Mouse (Mus musculus) erythroid progenitor cell, adult 5-6 weeks (primary cell): ENCODE measurements around the gene 1700016K19Rik. TPM values are rescaled to one million over a fixed set of nuclear protein-coding genes. Genes with fewer than 3 reads are reported as not detected.
"Not testable (repeated sequence)": the region's sequence is repeated elsewhere in the genome, so short reads cannot be mapped to it uniquely, and the experiment has no call there.

Experiments
- ATAC-seq: replicated peaks from 2 replicates; pipeline ENCODE4 v1.8.0; 2016; ENCODE audit warnings: moderate number of reproducible peaks, mild to moderate bottlenecking, moderate TSS enrichment, inconsistent platforms; ENCODE audit not compliant: poor library complexity, low FRiP score, severe bottlenecking
- total RNA-seq, 2 experiments: library from RNA; stranded (forward) in 1 of 2; stranded (reverse) in 1 of 2; fragments of 150-400 nt in 1 of 2; fragments of 186-747, 209-891 nt in 1 of 2; gene quantifications; 2 replicates each; pipeline versions ENCODE4 v1.2.3 to v1.2.4; 2015 to 2017; ENCODE audit warnings: low replicate concordance in 2 of 2

1700016K19Rik gene
- total RNA-seq, 2 experiments from 2014 or later: not detected

DNA sequence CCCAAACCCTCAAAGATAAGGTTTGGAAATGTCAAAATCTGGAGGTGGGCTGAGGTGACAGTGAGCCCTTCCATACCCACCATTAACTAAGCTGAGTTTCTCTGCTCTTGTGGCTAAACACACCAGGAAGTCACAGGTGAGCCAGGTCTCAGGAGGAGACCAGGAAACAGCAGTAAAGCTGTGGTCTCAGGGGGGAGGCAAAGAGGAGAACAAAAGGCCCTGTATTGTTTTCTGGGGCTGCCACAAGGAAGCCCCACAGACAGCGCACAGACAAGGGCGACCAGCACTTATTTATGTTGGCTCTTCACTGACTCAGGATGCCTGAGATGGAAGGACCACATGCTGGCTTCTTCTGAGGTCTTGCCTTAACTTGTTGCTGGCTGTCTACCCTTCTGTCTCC is 19.3 kb upstream of the 1700016K19Rik start:
- no peak for ATAC-seq

DNA sequence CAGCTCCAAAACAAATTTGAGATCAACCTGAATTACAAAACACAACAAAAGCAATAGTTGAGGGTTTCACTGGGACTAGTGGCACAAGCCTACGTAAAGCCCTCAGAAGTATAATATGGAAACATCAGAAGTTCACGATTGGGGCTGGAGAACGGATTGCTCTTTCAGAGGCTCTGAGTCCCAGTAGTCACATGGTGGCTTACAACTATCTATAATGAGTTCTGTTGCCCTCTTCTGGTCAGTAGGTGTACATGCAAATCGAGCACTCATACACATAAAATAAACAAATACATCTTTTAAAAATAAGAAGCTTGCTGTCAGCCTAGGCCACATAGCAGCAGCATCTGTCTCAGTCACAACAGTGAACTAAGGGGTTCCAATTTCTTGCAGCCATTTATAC is 16.5 kb upstream of the 1700016K19Rik start:
- ATAC-seq: peak; percentile 63; the same call in 1 of the 2 replicates

DNA sequence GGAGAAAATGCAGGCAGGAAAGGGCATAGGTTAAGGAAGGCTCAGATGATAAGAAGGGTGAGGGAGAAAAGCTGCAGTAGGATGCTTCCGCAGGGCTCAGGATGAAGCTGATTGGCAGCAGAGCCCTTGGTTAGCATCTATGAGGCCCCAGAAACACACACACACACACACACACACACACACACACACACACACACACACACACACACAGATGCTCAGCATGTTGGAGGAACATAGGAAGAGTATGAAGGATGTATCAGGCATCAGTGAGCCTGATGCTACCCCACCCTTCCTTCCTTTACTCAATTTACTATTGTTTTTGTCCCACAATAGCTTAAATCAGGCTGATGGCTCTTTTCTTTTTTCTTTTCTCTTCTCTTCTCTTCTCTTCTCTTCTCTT is 15.1 kb upstream of the 1700016K19Rik start:
- no peak for ATAC-seq

DNA sequence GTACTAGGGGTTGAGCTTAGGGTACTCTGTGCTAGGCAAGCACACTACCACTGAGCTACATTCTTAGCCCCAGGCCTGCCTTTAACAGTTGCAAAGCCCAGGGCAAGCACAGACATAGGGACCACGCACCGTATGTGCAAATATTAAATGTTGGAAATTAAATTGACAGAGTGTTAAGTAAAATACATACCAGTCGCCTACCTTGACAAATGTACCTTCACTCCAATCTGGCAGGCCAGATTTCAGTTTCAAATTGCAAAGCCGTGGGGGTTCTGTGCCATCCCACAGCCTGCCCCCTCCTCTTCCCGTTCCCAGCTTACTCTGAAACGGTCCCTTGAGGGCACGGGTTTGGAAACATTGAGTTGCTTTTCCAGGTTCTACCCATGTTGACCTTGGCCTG is 13.8 kb upstream of the 1700016K19Rik start:
- no peak for ATAC-seq

DNA sequence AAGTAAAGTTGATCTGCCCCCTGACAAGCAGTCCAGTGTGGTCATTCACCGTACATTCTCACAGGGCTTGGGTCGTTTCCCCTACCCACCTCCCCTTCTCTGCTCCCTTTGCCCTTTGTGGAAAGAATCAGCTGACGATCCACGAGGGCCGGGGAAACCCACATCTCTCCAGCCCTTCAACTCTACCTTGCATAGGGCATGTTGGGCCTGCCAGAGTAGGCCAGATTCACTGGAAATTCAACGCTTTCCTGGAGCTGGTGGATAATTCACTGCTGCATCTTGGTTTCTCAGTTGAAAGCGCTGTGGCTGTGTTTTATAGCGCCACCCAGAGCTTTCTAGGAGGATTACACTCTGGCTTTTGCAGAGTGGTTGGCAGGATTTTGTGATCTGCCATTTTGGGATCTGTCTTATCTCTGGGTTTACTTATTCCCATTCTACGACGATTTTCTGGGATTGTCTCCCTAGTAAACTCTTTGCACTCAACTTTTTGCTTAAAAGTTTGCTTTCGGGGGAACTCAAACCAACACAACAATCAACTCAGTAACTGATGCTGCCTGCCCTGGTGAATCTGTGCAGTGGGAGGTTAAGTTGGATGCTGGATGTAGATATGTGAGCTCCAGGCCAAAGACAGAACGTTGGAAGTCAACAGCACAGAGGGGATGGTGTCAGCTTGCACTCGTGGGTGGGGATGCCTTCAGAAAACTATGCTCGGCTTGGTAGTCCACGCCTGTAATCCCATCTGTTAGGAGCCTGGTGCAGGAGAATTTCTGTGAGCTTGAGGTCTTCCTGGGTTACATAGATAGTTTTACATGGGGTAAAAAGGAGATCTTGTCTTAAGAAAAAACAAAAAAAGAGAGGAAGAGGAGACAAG is 8.5 kb upstream of the 1700016K19Rik start:
- ATAC-seq: no peak

DNA sequence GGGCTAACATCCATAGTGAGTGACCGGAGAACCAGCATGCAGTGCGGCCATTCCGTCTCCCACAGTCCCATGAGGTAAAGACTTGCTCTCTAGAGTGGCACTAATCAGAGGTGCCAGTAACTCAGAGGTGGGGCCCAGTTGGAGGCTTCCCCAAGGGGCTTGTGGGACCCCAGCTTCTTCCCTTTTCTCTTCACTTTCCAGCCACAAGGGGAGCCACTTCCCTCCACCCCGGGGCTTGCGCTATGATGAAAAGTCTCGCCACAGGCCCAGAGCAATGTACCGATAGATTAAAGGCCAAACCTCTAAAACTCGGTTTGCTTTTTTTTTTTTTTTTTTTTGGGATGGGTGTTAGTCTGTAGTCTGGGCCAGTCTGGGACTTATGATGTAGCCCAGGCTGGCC is 7.8 kb upstream of the 1700016K19Rik start:
- no peak for ATAC-seq

DNA sequence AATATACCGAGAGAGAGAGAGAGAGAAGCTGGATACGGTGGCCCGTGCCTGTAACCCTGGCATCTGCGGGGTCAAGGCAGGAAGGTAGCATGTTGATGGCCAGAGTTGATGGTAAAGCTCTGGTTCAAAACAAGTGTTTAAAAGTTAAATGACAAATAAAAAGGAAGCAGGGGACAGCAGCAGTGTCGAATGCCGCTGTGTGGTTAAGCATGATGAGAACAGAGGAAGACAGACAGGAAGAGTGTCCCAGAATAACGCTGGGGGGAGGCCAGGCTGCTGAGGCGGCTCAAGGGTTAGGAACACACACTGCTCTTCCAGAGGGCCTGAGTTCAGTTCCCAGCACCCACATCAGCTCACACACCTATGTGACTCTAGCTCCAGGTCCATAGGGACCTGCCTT is 7.2 kb upstream of the 1700016K19Rik start:
- no peak for ATAC-seq

DNA sequence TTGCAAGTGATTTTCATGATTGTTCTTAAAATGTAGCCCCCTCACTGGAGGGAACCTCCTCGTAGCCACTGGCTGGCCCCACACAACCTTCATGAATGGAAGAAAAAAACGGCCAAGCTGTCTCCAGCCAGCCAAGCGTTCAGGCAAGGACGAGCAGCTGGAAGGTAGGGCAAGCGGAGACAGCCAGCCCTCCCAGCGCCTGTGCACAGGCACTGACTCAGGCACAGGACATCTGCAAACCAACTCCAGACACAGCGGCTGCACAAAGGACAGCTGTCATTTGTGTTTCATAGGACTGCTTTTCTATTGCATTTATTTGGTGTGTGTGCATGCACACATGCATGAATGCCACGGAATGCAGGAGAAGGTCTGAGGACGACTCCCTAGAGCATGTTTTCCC is 5.4 kb upstream of the 1700016K19Rik start:
- no peak for ATAC-seq

DNA sequence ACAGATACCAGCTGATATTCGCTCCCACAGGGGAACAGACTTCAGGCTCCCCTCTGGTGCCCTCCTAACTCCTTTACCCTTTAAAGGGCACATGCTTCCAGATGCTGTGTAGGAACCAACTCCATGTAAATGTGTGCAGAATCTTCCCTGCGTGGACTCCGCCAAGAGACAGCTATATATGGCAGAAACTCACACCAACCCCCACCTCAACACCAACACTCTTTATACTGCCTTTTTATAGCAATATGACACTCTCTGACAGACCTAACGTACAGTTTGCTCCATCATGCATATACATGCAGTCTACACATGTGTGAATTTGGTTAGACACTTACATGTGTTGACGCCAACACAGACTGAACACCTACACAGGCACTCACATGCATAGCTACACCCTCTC is 989 bp downstream of the 1700016K19Rik start:
- no peak for ATAC-seq

DNA sequence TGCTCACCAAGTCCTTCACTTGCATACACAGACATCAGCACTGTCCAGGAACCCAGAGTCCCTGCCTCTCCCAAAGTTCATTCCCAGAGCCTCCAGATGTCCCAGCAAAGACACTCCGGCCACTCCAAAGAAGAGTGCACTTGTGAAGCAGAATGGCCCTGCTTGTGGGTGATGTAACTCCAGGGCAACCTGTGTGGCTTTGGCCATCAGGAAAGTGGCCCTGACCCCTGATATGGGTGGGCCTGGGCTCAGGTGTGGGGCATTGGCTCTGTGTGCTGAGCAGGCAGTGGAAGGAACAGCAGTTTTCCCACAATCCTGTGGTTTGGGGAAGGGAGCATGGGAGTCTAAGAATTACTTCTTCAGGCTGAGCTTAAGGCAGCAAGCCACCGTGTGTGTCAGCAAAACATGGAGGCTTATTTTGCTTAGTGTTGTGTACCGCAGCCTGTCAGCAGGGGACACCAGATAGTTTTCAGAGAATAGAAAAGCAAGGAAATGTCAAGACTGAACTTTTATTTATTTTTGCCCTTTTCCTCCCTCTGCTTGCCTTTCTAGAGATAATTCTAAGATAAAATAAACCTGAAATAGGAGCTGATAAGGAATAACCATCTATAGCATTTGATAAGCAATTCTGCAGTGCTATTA is 1.6 kb downstream of the 1700016K19Rik start:
- ATAC-seq: no peak

DNA sequence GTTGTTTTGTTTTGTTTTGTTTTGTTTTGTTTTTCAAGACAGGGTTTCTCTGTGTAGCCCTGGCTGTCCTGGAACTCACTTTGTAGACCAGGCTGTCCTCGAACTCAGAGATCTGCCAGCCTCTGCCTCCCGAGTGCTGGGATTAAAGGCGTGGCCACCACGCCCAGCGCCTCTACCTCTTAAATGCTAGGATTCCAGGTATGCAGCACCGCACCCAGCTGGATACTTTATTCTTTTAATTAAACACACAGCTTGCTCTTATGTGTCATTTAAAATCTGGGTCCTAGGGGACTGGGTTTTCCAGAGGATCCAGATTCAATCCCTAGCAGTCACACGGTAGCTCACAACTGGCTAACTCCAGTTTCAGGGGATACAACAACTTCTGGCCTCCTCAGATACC is 4.6 kb downstream of the 1700016K19Rik start:
- ATAC-seq: not testable (repeated sequence)

DNA sequence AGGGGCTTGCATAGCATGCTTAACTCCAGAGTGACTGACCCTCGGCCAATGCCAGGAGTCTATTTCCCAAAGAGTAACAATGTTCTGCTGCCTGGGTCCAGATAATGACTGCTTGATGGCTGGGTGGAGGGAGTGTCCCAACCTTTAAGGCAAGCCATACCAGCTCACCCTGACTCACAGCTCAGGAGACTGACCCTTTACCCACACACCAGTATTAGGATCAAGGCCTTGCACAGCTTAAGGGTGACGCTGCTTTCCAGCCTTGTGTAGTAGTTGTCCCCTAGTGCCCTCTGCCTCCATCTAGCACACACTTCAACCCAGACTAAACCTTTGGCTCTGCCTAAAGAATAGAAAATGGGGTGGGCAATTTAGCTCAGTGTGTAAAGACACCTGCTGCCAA is 8.4 kb downstream of the 1700016K19Rik start:
- ATAC-seq: no peak

DNA sequence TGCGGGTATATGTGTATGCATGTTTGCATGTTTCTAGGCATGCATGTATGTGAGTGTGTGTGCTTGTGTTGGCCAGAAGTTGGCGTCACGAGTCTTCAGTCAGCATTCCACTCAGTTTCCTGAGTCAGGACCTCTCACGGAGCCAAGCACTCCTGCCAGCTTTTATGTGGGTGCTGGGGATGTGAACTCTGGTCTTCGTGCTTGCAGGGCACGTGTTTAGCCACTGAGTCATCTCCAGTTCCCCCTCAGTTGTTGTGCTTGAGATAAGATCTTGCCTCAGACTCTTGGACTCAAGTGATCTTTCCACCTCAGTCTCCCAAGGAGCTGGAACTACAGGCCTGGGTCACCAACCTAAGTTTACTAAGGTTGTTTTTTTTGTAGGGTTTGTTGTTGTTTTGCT is 9.4 kb downstream of the 1700016K19Rik start:
- no peak for ATAC-seq

DNA sequence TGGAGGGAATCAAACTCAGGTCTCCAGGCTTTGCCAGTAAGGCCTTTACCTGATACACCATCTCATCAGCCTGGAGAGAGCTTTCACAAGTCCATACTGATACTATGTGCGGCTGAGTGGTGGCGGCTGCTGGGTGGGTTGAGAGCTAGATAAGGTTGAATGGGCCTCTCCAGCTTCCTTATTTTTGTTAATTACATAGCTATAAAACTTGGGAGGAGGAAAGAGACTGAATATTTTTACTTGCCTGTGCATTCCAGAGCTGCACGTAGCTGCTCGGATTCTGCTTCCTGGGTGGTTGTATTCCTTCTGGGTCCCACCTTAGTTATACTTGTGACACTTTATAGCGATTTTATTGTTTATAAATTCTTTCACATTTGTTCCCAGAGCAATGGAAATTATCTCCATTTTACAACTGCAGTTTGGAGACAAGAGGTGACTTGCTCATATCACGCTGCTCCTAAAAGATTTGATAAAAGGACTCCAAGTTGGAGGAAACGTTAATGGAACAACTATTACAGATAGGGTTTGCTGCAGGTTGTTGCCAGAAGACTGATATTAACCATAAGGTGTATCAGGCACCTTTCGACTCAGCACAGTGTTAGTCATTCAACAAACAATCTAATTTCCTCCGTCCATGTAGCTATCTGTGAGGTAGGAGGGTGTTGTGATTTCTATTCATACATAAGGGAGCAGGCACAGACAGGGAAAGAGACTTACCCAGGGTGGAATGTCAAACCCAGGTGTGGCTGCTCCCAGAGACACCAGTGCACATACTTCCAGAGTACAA is 11.3 kb downstream of the 1700016K19Rik start:
- no peak for ATAC-seq

DNA sequence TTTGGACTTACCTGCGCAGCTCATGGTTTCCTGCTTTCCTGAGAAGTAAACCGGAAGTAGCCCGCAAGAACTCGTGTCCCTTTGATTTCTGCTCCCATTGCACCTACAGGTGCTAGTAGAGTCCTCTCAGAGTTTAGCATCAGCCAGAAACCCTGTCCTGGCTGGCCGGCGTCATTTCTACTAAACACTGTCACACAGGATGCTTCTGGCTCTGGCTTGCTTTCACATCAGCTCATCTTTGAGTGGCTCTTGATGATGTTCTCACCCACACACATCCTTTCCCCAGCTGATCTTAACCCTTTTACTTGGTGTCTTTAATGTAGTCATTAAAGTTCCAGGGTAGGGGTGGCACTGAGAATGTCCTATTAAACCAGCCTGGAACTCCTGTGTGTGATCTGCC is 15.5 kb downstream of the 1700016K19Rik start:
- no peak for ATAC-seq

DNA sequence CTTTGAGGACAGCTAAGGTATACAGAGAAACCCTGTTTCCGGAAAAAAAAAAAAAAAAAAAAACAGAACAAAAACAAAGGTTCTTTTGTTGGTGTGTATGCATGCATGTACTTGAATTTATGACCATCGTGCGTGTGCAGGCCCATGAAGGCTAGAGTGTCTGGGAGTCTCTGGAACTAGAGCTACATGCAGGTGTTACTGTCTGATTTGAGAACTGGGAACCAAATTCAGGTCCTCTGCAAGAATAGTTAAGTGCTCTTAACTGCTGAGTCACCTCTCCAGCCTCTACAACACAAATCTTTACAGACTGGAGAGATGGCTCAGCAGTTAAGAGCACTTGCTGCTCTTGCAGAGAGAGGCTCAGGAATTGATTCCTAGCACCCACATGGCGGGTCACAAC is 16.1 kb downstream of the 1700016K19Rik start:
- ATAC-seq: no peak

DNA sequence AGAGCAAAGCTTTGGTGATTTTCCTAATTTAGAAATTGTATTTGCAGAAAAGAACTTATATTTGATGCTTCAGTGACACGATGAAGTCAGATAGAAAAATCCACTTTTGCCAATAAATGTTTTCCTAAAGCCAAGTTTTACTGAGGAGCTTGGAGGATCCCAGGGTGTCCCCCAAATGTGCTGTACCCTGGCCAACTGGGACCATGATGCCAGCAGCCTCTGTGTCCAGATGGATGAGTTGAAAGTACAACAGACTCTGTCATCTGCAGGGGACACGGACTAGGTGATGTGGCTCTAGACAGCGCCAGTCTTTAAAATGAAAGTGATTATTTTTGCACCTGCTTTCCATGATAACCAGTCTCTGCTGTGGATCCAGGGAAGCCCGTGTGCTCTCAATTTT is 20.2 kb downstream of the 1700016K19Rik start:
- no peak for ATAC-seq

DNA sequence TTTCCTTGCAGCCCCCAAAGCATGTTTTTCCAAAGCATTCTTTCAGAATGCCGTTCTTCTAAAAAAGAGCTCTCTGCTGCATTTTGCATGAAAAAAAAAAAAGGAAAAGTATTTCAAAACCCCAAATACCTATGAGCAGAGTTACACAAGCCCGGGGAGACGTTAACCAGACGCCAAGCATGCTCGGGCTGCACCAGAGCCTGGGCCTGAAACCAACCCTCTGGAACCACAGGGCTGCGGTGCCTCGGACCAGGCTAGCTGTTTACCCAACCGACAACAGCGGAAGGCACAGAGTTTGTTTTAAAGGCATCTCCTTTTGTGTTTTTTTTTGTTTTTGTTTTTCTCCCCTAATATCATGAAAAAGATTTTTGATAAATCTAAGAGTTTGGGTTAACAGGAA is 21.2 kb downstream of the 1700016K19Rik start:
- ATAC-seq: no peak

DNA sequence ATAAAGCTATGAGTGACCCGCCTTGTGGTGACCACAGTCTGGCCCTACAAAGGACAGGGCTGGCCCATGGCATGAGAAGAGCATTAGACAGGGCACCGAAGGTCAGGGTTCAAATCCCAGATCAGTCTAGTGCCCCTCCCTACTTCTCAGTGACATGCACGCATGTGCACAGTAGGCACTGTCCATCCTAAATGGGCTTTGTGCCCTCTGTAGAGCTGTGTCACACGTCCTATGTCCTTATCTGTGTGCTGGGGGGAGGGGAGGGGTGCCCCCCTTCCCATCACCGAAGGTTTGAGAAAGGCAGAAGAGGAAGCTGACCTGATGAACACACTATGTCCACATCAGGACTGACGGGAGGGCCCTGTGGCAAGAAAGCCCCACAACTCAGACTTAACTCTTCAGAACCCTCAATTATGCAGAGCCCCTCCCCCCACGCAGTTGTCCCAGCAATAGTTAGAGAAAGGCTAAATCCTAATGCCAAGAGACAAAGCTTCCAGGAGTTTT is 25.4 kb downstream of the 1700016K19Rik start:
- ATAC-seq: no peak

DNA sequence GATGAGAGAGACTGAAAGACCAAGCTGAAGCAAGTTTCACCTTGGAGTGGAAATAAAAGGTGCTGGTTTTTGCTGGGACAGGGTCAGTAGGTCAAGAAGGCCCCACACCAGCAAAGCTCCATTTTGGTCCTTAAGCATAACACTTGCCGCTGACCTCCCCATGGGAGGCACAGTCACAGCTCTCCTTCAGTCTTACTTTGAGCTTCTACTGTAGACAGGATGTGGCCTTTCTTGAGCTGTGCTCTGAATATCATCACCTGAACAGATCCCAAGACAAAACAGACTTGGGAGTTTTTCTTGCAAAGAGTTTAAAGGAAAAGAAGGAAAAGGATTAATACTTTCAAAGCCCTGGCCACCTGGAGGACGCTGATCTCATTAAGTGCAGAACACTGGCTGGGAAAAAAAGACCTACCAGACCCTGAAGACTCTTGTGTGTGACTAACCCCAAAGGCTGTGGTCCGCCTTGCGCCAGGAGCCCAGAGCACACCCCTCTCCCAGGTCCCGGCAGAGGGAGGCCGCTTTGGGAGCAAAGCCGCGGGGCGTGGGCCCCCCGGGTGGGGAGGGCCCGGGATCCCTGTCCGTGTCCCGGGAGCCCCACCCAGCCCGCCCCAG is 26.9 kb downstream of the 1700016K19Rik start:
- ATAC-seq: no peak
